Mouse (Mus musculus): ENCODE measurements at regions not wholly inside any gene's neighbourhood (a gene's known extent, or its start where the extent isn't known, plus 50 kb on each side); places are given as distances from the start of the nearest gene placed in this dataset.

DNA sequence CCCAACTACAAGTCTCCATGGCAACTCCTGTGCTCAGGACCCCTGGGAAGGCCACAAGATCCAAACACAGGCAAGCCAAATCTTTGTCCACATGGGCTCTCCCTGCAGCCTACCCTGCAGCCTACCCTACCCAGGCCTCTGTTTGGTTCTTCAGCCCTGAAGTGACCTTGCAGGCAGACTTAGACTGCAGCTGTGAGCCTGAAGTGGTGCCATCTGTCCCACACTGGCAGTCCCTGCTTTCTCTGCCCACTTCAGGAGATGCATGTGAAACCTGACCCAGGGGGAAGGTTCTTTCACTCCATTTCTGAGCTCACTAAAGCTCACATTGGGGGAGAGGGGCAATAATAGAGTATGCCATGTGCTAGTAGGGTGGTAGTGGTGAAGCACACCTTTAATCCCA lies 160.4 kb upstream of the Ubl3 start:
- no peaks in the 10 kb centered on the region for H3K9me3 ChIP-seq
- ATAC-seq (ENCODE audit: borderline replicate concordance, extremely low read depth, low FRiP score, low TSS enrichment): no peak
- no peaks in the 10 kb centered on the region for H3K36me3 ChIP-seq
- no peak overlapping the region for H3K4me2 ChIP-seq
- H3K4me3 ChIP-seq: no peak overlapping the region
- H3K27ac ChIP-seq: no peak overlapping the region
- H3K27me3 ChIP-seq: no peaks in the 10 kb centered on the region
- H3K9ac ChIP-seq: no peak overlapping the region
- H3K4me1 ChIP-seq: peaks cover 26% of the 10 kb centered on the region

DNA sequence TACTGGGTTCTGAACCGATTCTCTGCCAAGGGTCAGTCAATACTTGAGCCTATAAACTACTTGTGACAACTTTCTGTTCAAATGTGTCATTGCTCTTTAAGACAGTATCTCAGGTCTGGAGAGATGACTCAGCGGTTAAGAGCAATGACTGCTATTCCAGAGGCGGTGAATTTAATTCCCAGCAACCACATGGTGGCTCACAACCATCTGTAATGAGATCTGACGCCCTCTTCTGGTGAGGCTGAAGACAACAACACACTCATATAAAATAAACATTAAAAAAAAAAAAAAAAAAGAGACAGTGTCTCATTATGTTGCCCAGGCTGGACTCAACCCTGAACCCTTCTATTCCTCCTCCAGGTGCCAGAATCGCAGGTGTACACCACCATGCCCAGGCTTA lies 159.0 kb upstream of the Ubl3 start:
- WGBS: 72% methylated on average over 5 of the region's 5 CpGs
- H3K4me3 ChIP-seq: no peak overlapping the region
- H3K36me3 ChIP-seq: no peaks in the 10 kb centered on the region
- ATAC-seq (ENCODE audit: borderline replicate concordance, extremely low read depth, low FRiP score, low TSS enrichment): no peak
- no peak overlapping the region for H3K4me2 ChIP-seq
- H3K4me1 ChIP-seq: peaks cover 40% of the 10 kb centered on the region
- H3K27me3 ChIP-seq: no peaks in the 10 kb centered on the region
- no peak overlapping the region for H3K9ac ChIP-seq
- H3K9me3 ChIP-seq: no peaks in the 10 kb centered on the region
- no peak overlapping the region for H3K27ac ChIP-seq

DNA sequence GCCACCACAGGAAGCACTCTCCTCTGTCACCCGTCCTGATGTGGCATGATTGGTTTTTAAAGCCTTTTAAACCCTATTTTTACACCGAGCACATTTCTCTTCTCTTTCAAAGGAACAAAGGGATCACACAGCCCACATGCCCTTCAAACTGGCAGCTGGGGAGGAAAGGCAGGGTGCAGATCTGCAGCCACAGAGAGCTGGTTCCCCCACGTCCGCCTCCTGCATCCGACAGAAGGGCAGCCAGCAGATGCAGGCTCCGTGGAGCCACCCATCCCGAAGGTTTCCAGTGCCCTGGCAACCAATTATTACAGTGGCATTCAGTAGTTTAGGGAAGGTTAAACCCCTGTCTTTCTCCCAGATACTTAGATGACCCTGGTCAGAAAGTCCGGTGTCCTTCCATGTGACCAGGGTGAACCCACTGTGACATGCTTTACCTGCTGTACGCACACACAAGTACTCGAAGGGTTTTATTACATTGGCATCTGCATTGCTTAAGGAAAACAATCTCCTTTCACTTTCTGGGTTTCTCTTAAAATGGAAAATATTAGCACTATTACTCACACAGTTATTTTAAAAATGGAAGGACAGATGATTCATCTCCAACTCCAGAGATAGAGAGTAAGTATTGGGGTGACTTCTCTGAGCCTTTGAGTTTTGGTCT lies 156.7 kb upstream of the Ubl3 start:
- Histone ChIP-seq H3K27me3 (no peaks in the 10 kb centered on the region), H3K4me1 (peaks cover 32% of the 10 kb centered on the region), H3K36me3 (no peaks in the 10 kb centered on the region), H3K4me3 (no peak overlapping the region), H3K4me2 (no peak overlapping the region), H3K27ac (peak overlapping the region; percentile 76), H3K9ac (0 out of 2 replicates have a peak overlapping the region, but pooled peaks have one; percentile 17), H3K9me3 (no peaks in the 10 kb centered on the region)
- no peak for ATAC-seq (ENCODE audit: borderline replicate concordance, extremely low read depth, low FRiP score, low TSS enrichment)
- 42% methylated on average over 10 of the region's 10 CpGs for WGBS

DNA sequence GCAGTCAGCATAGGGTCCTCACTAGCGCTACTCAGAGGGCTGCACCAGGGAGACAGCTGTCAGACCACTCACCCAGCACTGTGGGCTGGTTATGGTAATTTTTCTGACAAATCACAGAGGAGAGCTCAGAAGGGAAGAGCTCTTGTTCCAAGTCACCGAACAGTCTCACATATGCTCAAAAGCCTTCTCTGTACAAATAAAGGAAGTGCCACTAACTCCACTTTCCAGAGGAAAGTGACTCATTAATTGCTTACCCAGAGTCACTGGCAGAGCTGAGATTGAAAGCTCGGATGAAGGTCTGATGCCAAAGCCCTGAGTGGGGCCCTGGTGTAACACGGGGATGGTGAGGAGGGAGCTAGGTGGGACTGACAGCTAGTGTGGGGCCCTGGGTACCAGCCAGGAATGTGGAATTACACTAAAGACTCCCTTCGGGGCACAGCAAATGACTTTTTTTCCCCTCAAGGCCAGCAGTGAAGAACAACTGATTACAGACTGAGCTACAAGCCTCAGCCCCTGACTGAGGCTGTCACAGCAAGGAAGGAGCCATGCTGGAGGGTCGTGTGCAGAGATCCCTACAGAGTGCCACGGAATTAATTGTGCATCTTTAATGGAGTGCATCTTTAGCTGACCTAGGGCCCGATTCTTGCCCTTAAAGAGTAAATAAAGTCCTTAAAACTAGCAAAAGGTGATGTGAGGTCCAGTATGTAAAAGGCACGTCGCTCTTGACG lies 155.6 kb upstream of the Ubl3 start:
- whole genome bisulfite sequencing: 15% methylated on average over 11 of the region's 11 CpGs
- peak overlapping the region; percentile 20 for H3K4me2 ChIP-seq

DNA sequence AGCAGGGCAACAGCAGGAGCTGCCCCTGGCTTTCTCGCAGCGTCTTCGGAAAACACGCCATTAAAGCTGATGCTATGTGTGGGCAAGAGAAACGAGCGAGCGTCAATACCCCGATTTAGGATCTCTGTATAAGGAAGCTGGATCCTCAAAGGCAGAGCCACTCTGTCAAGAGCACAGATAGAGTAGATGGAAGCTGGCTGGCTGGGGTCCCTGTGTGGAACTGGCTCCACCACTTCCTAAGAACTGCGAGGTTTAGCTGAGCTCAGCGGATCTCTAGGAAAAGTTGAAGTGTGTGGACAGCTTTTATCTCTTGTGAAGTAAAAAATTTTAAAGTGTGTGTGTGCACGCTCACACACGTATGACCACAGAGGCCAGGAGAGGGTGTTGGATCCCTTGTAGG lies 154.7 kb upstream of the Ubl3 start:
- H3K9me3 ChIP-seq: no peaks in the 10 kb centered on the region
- H3K4me2 ChIP-seq: peak overlapping the region; percentile 20; the same call in 1 of the 2 replicates
- H3K9ac ChIP-seq: no peak overlapping the region
- peak; percentile 66; the same call in 1 of the 2 replicates for ATAC-seq (ENCODE audit: borderline replicate concordance, extremely low read depth, low FRiP score, low TSS enrichment)
- WGBS: 35% methylated on average over 12 of the region's 12 CpGs
- no peak overlapping the region for H3K4me3 ChIP-seq
- H3K27me3 ChIP-seq: no peaks in the 10 kb centered on the region
- peak overlapping the region; percentile 76 for H3K27ac ChIP-seq
- no peaks in the 10 kb centered on the region for H3K36me3 ChIP-seq
- peaks cover 32% of the 10 kb centered on the region for H3K4me1 ChIP-seq

More for the DNA sequence above, 155.6 kb upstream of the Ubl3 start:
- no peaks in the 10 kb centered on the region for H3K27me3 ChIP-seq
- H3K9ac ChIP-seq: no peak overlapping the region
- H3K27ac ChIP-seq: peak overlapping the region; percentile 76
- H3K36me3 ChIP-seq: no peaks in the 10 kb centered on the region
- peaks cover 32% of the 10 kb centered on the region for H3K4me1 ChIP-seq
- ATAC-seq (ENCODE audit: borderline replicate concordance, extremely low read depth, low FRiP score, low TSS enrichment): peak; percentile 64; the same call in 1 of the 2 replicates
- no peaks in the 10 kb centered on the region for H3K9me3 ChIP-seq
- H3K4me3 ChIP-seq: no peak overlapping the region

DNA sequence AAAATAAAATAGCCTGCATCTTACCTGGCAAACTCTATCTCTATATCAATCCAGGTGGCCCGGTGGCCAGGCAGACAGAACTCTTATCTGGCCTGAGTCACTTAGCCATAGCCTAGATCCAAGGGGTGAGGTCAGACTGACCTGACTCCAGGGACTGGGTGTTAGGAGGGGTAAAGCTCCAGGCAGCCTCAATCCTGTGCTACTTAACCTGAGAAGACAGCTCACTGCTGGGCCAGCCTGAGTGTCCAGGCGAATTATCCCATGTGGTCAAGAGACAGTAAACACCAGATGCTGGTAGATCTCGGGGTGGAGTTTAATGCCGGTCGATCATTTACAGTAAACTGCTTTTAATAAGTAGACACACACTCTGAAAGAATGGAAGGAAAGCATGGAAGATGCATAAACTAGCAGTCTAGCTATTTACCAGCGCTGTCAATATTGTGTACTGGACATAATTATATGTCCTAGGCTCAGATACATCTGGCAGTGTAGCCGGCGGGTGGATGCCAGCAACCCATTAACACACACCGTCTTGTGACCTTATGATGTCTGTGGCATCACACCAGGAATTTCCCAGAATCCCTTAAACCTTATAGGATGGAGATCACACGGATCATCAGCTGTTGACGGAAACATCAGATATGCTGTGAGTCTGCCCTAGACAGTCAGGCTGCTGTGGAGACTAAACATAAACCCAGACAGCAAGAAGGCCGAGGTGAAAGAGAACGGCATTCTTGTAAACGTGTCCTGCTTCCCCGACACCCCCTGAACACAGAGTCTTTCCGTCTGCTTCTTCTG lies 153.9 kb upstream of the Ubl3 start:
- ATAC-seq (ENCODE audit: borderline replicate concordance, extremely low read depth, low FRiP score, low TSS enrichment): peak; percentile 32
- WGBS: 51% methylated on average over 16 of the region's 16 CpGs
- peak overlapping the region; percentile 20; the same call in 1 of the 2 replicates for H3K4me2 ChIP-seq

DNA sequence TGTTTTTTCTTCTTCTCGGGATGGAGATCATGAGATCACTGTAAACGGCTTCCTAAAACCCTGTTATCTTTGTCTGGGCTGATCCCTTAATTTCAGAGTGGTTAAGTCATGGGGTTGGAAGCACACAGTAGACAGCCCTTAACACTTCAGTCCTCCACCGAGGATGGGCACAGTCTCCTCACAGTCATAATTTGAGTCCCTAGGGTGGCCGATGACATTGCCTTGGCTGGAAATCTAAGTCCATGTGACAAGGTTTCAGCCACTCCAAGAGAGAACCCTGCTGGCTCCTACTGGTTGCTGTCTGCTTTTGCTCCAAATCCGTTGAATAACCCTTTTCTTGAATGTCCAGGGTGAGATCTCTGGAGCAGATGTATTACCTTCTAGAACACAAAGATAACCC lies 152.2 kb upstream of the Ubl3 start:
- Histone ChIP-seq H3K36me3 (no peaks in the 10 kb centered on the region), H3K27ac (no peak overlapping the region), H3K4me1 (peaks cover 37% of the 10 kb centered on the region), H3K4me2 (no peak overlapping the region), H3K9ac (no peak overlapping the region), H3K4me3 (no peak overlapping the region), H3K9me3 (no peaks in the 10 kb centered on the region), H3K27me3 (no peaks in the 10 kb centered on the region)
- no peak for ATAC-seq (ENCODE audit: borderline replicate concordance, extremely low read depth, low FRiP score, low TSS enrichment)
- 39% methylated on average over 5 of the region's 5 CpGs for WGBS

More for the DNA sequence above, 153.9 kb upstream of the Ubl3 start:
- Histone ChIP-seq H3K27me3 (no peaks in the 10 kb centered on the region), H3K9me3 (no peaks in the 10 kb centered on the region), H3K4me1 (peaks cover 37% of the 10 kb centered on the region), H3K9ac (no peak overlapping the region), H3K4me3 (no peak overlapping the region), H3K36me3 (no peaks in the 10 kb centered on the region), H3K27ac (peak overlapping the region; percentile 76)

DNA sequence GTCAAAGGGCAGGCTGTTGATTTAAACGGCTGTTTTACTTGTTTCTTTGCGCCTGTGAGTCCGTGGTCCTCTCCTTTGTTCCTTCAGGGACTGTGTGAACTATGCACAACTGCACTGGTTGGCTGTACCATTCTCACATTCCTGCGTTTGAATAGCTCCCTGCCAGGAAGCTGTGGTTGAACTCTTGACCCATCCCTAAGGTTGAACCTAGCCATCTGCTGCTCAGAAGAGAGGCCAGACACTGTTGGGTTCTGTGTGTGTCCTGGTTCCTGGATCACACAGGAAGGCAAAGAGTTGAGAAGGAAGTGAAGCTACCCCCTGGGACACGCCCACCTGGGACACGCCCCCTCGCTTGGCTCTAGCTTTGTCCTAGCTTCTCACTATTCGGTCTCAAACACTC lies 149.3 kb upstream of the Ubl3 start:
- no peaks in the 10 kb centered on the region for H3K27me3 ChIP-seq
- H3K4me3 ChIP-seq: no peak overlapping the region
- H3K4me2 ChIP-seq: no peak overlapping the region
- WGBS: 51% methylated on average over 8 of the region's 8 CpGs
- no peaks in the 10 kb centered on the region for H3K36me3 ChIP-seq
- peaks cover 24% of the 10 kb centered on the region for H3K4me1 ChIP-seq
- H3K9ac ChIP-seq: no peak overlapping the region
- no peak overlapping the region for H3K27ac ChIP-seq
- ATAC-seq (ENCODE audit: borderline replicate concordance, extremely low read depth, low FRiP score, low TSS enrichment): no peak
- no peaks in the 10 kb centered on the region for H3K9me3 ChIP-seq

DNA sequence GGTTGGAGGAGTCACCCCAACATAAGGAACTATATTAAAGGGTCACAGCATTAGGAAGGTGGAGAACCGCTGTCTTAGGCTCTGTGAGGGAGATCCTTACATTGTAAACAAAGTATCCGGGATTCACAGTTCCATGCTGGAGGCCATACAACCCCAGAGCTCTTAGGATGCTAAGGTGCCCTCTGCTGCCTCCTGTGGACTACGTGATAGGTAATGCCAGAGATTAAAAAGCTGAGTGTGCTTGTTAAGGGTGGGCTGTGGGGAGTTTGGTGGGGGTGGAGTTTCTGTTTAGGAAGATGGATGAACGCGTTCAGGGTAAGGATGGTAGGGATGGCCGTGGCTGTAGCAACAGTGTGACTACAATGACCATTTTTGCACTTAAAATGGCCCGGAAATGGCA lies 148.4 kb upstream of the Ubl3 start:
- no peak overlapping the region for H3K9ac ChIP-seq
- H3K27ac ChIP-seq: no peak overlapping the region
- ATAC-seq (ENCODE audit: borderline replicate concordance, extremely low read depth, low FRiP score, low TSS enrichment): no peak
- H3K4me1 ChIP-seq: peaks cover 20% of the 10 kb centered on the region
- no peaks in the 10 kb centered on the region for H3K27me3 ChIP-seq
- 70% methylated on average over 7 of the region's 7 CpGs for WGBS
- H3K4me3 ChIP-seq: no peak overlapping the region
- no peaks in the 10 kb centered on the region for H3K9me3 ChIP-seq
- no peak overlapping the region for H3K4me2 ChIP-seq
- H3K36me3 ChIP-seq: no peaks in the 10 kb centered on the region

DNA sequence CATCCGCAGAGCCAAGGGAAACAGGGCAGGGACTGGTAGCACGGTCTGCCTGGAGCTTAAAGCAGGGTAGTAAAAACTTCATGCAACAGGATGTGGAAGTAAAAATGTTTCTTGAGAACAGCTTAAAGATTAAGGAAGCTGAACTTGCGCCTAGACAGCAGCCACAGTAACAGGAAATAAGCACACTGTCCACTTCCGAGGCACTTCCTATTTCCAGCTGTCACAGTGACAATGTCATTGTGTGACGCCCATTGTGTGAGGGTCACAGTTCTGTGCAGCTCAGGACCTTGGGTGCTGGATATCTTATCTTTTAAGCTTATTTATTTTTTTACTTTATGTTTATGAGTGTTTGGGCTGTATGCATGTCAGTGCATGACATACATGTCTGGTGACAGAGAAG lies 147.7 kb upstream of the Ubl3 start:
- ATAC-seq (ENCODE audit: borderline replicate concordance, extremely low read depth, low FRiP score, low TSS enrichment): no peak

DNA sequence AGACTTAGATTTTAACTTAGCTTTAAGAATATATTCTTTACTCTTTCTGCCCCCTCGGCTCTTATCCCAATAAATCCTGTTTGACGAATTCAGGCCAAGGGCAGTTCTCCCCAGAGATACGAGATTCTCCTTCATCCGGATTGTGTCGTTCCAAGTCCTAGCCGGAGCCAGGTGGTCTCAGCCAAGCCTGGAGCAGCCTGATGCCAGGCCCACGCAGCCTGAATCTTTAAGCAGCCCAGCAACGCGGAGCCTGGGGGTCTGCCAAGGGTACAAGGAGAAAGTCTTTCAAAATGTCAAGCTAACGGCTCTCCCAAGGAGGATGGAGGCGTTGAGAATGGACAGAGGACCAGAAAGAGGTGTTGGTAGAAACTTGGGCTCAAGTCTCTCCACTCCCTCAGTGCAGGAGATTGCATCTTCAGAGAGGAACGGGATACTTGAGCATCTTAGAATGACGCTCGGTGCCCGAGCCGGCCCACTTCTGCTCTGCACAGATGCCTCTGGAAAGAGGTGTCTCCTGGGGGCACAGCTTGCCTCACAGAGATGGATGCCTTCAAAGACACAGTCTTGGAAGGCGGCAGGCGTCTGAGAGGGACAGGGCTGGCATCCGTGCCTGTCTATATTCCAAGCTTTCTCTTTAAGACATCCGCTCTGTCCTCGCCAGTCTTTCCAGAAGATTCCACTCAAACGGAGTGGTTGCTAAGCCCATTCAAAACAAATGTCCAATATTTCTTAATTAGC lies 145.2 kb upstream of the Ubl3 start:
- ATAC-seq (ENCODE audit: borderline replicate concordance, extremely low read depth, low FRiP score, low TSS enrichment): no peak

More for the DNA sequence above, 147.7 kb upstream of the Ubl3 start:
- no peak overlapping the region for H3K4me3 ChIP-seq
- no peak overlapping the region for H3K4me2 ChIP-seq
- H3K36me3 ChIP-seq: no peaks in the 10 kb centered on the region
- H3K9ac ChIP-seq: no peak overlapping the region
- WGBS: 61% methylated on average over 5 of the region's 5 CpGs
- no peak overlapping the region for H3K27ac ChIP-seq
- no peaks in the 10 kb centered on the region for H3K27me3 ChIP-seq
- H3K4me1 ChIP-seq: peaks cover 20% of the 10 kb centered on the region
- H3K9me3 ChIP-seq: no peaks in the 10 kb centered on the region

More for the DNA sequence above, 145.2 kb upstream of the Ubl3 start:
- Histone ChIP-seq H3K4me1 (peaks cover 17% of the 10 kb centered on the region), H3K4me3 (no peak overlapping the region), H3K27ac (peak overlapping the region; percentile 32), H3K27me3 (no peaks in the 10 kb centered on the region), H3K9me3 (no peaks in the 10 kb centered on the region), H3K4me2 (no peak overlapping the region), H3K9ac (no peak overlapping the region), H3K36me3 (no peaks in the 10 kb centered on the region)
- 54% methylated on average over 22 of the region's 22 CpGs for WGBS

Data from lung, embryonic 15.5 days (tissue).